In genomic region chr5:113815041-113815389, GRCm38 (mm10) we compare ENCODE assay signal across 13 mouse cellular contexts. TPM values are rescaled to one million over a fixed set of nuclear protein-coding genes. Genes with fewer than 3 reads are reported as not detected.
DNase-seq lines count a peak whose midpoint lies in the region; ATAC-seq and TF ChIP-seq lines count a peak whose summit lies in the region.
"Had no signal": no experiment of that assay in that cellular context is flagged by ENCODE, and none has a peak within 500 bp of the region (broad histone marks: within the 10 kb centered on the region; RNA-seq: fewer than 3 reads in every experiment).

No protein-coding gene starts in this region.

- H3K27me3 ChIP-seq in heart, embryonic 11.5 days (ENCODE audit: control insufficient read depth, insufficient read depth, low read length) = peaks cover 3% of the 10 kb centered on the region; the same call in 1 of the 2 replicates
- H3K27me3 ChIP-seq in kidney, embryonic 14.5 days (ENCODE audit: control insufficient read depth, insufficient read depth, low read length) = no peaks in the 10 kb centered on the region
- no peaks in the 10 kb centered on the region for H3K27me3 ChIP-seq in kidney, adult 2 months (replicated peaks; ENCODE audit: control insufficient read depth, insufficient read depth, low read length)
- no peaks in the 10 kb centered on the region for H3K27me3 ChIP-seq in midbrain, embryonic 11.5 days (ENCODE audit: control insufficient read depth, insufficient read depth, low read length)
- 0 out of 2 replicates have a peak, but pooled peaks cover 10% of the 10 kb centered on the region for H3K27me3 ChIP-seq in midbrain, embryonic 13.5 days
- H3K27me3 ChIP-seq in CH12.LX (replicated peaks) = no peaks in the 10 kb centered on the region
- H3K27me3 ChIP-seq: forebrain, embryonic 15.5 days had no signal

- H3K27ac ChIP-seq in heart, embryonic 11.5 days (ENCODE audit: low read depth, low read length) = no peak overlapping the region
- H3K27ac ChIP-seq in kidney, embryonic 14.5 days (ENCODE audit: low read depth, low read length) = no peak overlapping the region
- no peak overlapping the region for H3K27ac ChIP-seq in kidney, adult 2 months (ENCODE audit: insufficient read depth, low read depth, low read length)
- H3K27ac ChIP-seq in midbrain, embryonic 11.5 days (ENCODE audit: low read depth, low read length) = no peak overlapping the region
- no peak overlapping the region for H3K27ac ChIP-seq in midbrain, embryonic 13.5 days
- H3K27ac ChIP-seq in CH12.LX (ENCODE audit: insufficient read depth, low read depth) = peak overlapping the region; percentile 82
- H3K27ac ChIP-seq: forebrain, embryonic 13.5 days; forebrain, embryonic 15.5 days had no signal

- H3K36me3 ChIP-seq in heart, embryonic 11.5 days (ENCODE audit: control insufficient read depth, insufficient read depth, low read length) = no peaks in the 10 kb centered on the region
- H3K36me3 ChIP-seq in kidney, embryonic 14.5 days (ENCODE audit: control insufficient read depth, insufficient read depth, low read length) = no peaks in the 10 kb centered on the region
- no peaks in the 10 kb centered on the region for H3K36me3 ChIP-seq in kidney, adult 2 months (ENCODE audit: control insufficient read depth, insufficient read depth, low read length)
- H3K36me3 ChIP-seq in midbrain, embryonic 11.5 days (ENCODE audit: control insufficient read depth, insufficient read depth, low read length) = no peaks in the 10 kb centered on the region
- no peaks in the 10 kb centered on the region for H3K36me3 ChIP-seq in midbrain, embryonic 13.5 days
- peaks cover 6 to 20% of the 10 kb centered on the region in 2 experiments for H3K36me3 ChIP-seq in CH12.LX (replicated peaks in 1 of 2; ENCODE audit: control insufficient read depth in 1 of 2, insufficient read depth in 1 of 2, low read length in 1 of 2)
- H3K36me3 ChIP-seq: forebrain, embryonic 15.5 days had no signal

- 48% methylated on average over 11 of the region's 11 CpGs for WGBS in heart, embryonic 11.5 days (ENCODE audit: insufficient replicate concordance)
- WGBS in kidney, embryonic 14.5 days = 45% methylated on average over 10 of the region's 11 CpGs
- WGBS in kidney, adult 2 months = 52% methylated on average over 9 of the region's 11 CpGs
- 50% methylated on average over 11 of the region's 11 CpGs for WGBS in midbrain, embryonic 11.5 days
- 59% methylated on average over 11 of the region's 11 CpGs for WGBS in midbrain, embryonic 13.5 days

- H3K9ac ChIP-seq in heart, embryonic 11.5 days (ENCODE audit: low read depth, low read length) = no peak overlapping the region
- H3K9ac ChIP-seq in kidney, embryonic 14.5 days (ENCODE audit: low read depth, low read length) = 0 out of 2 replicates have a peak overlapping the region, but pooled peaks have one; percentile 13
- H3K9ac ChIP-seq in midbrain, embryonic 11.5 days (ENCODE audit: low read length) = 0 out of 2 replicates have a peak overlapping the region, but pooled peaks have one; percentile 20
- no peak overlapping the region for H3K9ac ChIP-seq in midbrain, embryonic 13.5 days (replicated peaks)
- H3K9ac ChIP-seq in CH12.LX (ENCODE audit: insufficient read depth, low read depth) = peak overlapping the region; percentile 38
- H3K9ac ChIP-seq: forebrain, embryonic 13.5 days; forebrain, embryonic 15.5 days; forebrain, postnatal 0 days had no signal

- in situ Hi-C loops in CH12.LX (cut with MboI; ENCODE audit: low pct_ligation_motif_present, low pct_unique_long_range_greater_than_20kb, low sequenced_read_pairs) = loop anchor here (10.0 kb wide), 1 partner anchor 450 kb away; no protein-coding TSS in a partner anchor

- no peaks in the 10 kb centered on the region for H3K79me2 ChIP-seq in CH12.LX (replicated peaks; ENCODE audit: control insufficient read depth, extremely low read depth, insufficient read depth, poor library complexity, severe bottlenecking)

- H3K9me3 ChIP-seq in heart, embryonic 11.5 days (replicated peaks; ENCODE audit: control insufficient read depth, low read length) = no peaks in the 10 kb centered on the region
- H3K9me3 ChIP-seq in kidney, embryonic 14.5 days (ENCODE audit: control insufficient read depth, low read length) = peaks cover 4% of the 10 kb centered on the region; the same call in 1 of the 2 replicates
- no peaks in the 10 kb centered on the region for H3K9me3 ChIP-seq in midbrain, embryonic 11.5 days (ENCODE audit: control insufficient read depth, low read length)
- H3K9me3 ChIP-seq in midbrain, embryonic 13.5 days = peaks cover 7% of the 10 kb centered on the region; the same call in 1 of the 2 replicates
- H3K9me3 ChIP-seq in CH12.LX (replicated peaks; ENCODE audit: low read length) = peaks cover 12% of the 10 kb centered on the region
- H3K9me3 ChIP-seq: forebrain, embryonic 15.5 days had no signal

- no peak for TF ChIP-seq POLR2A in kidney, adult 2 months (IDR thresholded peaks at IDR 0.05; ENCODE audit: low read depth, low read length)
- TF ChIP-seq POLR2A in CH12.LX (IDR thresholded peaks at IDR 0.05; ENCODE audit: low read depth, low read length) = peak; percentile 35; the same call in 1 of the 2 replicates

- no peak for TF ChIP-seq EP300 in CH12.LX (IDR thresholded peaks at IDR 0.05; ENCODE audit: low read length)

- TF ChIP-seq RAD21 in CH12.LX (IDR thresholded peaks at IDR 0.05; ENCODE audit: low read depth, low read length) = no peak

- no peak for DNase-seq in heart, postnatal 4 days
- no peak for DNase-seq in kidney, adult 2 months
- peak; percentile 81 for DNase-seq in midbrain, embryonic 11.5 days (ENCODE audit: low spot score, missing footprints)
- no peak for DNase-seq in CH12.LX (ENCODE audit: extremely low read depth)
- DNase-seq in yolk sac, embryonic 10.5 days (ENCODE audit: low spot score) = no peak

- H3K4me3 ChIP-seq in heart, embryonic 11.5 days (ENCODE audit: low read depth, low read length) = no peak overlapping the region
- H3K4me3 ChIP-seq in kidney, embryonic 14.5 days (ENCODE audit: low read length) = no peak overlapping the region
- no peak overlapping the region for H3K4me3 ChIP-seq in kidney, adult 2 months (ENCODE audit: insufficient read depth, low read depth, low read length)
- no peak overlapping the region for H3K4me3 ChIP-seq in midbrain, embryonic 11.5 days (ENCODE audit: low read depth, low read length)
- H3K4me3 ChIP-seq in midbrain, embryonic 13.5 days (replicated peaks) = no peak overlapping the region
- peak overlapping the region in 2 of 3 experiments; percentile 21 to 41 for H3K4me3 ChIP-seq in CH12.LX (replicated peaks in 1 of 3; ENCODE audit: low read depth in 2 of 3, low read length in 2 of 3, poor library complexity in 1 of 3)
- H3K4me3 ChIP-seq: forebrain, embryonic 13.5 days; forebrain, embryonic 15.5 days had no signal

- TF ChIP-seq CTCF in kidney, adult 2 months (conservative IDR thresholded peaks at IDR 0.05; ENCODE audit: insufficient read depth, insufficient read length, low read depth, low read length) = no peak
- TF ChIP-seq CTCF in CH12.LX (conservative IDR thresholded peaks at IDR 0.05 in 1 of 2, IDR thresholded peaks at IDR 0.05 in 1 of 2; ENCODE audit: low read depth in 2 of 2, low read length in 2 of 2) = no peak

- dilution Hi-C loops in CH12.LX (cut with MboI; ENCODE audit: extremely low pct_ligation_motif_present, extremely low pct_unique_long_range_greater_than_20kb, low sequenced_read_pairs) = no loop called here

- H3K4me2 ChIP-seq in heart, embryonic 11.5 days = no peak overlapping the region
- no peak overlapping the region for H3K4me2 ChIP-seq in kidney, embryonic 14.5 days (replicated peaks; ENCODE audit: low read depth, low read length)
- H3K4me2 ChIP-seq in midbrain, embryonic 11.5 days = no peak overlapping the region
- no peak overlapping the region for H3K4me2 ChIP-seq in midbrain, embryonic 13.5 days (replicated peaks)
- H3K4me2 ChIP-seq in CH12.LX (ENCODE audit: insufficient read depth, low read depth, poor library complexity, severe bottlenecking) = peak overlapping the region; percentile 67
- H3K4me2 ChIP-seq: forebrain, embryonic 13.5 days; forebrain, embryonic 15.5 days had no signal

- H3K4me1 ChIP-seq in heart, embryonic 11.5 days (ENCODE audit: control insufficient read depth, insufficient read depth, low read length) = no peaks in the 10 kb centered on the region
- 0 out of 2 replicates have a peak, but pooled peaks cover 3% of the 10 kb centered on the region for H3K4me1 ChIP-seq in kidney, embryonic 14.5 days (ENCODE audit: control insufficient read depth, insufficient read depth, low read length)
- no peaks in the 10 kb centered on the region for H3K4me1 ChIP-seq in kidney, adult 2 months (ENCODE audit: control insufficient read depth, insufficient read depth, low read length)
- H3K4me1 ChIP-seq in midbrain, embryonic 11.5 days (ENCODE audit: control insufficient read depth, insufficient read depth, low read length) = no peaks in the 10 kb centered on the region; the same call in 1 of the 2 replicates
- H3K4me1 ChIP-seq in midbrain, embryonic 13.5 days (replicated peaks) = 0 out of 2 replicates have a peak, but pooled peaks cover 4% of the 10 kb centered on the region
- H3K4me1 ChIP-seq in CH12.LX (ENCODE audit: control insufficient read depth in 1 of 2, insufficient read depth in 2 of 2) = peaks cover 9 to 36% of the 10 kb centered on the region in 2 experiments; a peak in 3 of 4 replicates

- ATAC-seq in heart, embryonic 11.5 days (replicated peaks; ENCODE audit: insufficient number of reproducible peaks, low FRiP score, low TSS enrichment) = 0 out of 2 replicates have a peak, but pooled peaks have one; percentile 14
- no peak for ATAC-seq in kidney, embryonic 14.5 days (ENCODE audit: low FRiP score, low TSS enrichment)
- ATAC-seq in midbrain, embryonic 11.5 days (ENCODE audit: low FRiP score) = no peak
- ATAC-seq in midbrain, embryonic 13.5 days = no peak
- ATAC-seq: forebrain, embryonic 13.5 days; forebrain, embryonic 15.5 days; forebrain, postnatal 0 days had no signal

RNA-seq across cellular contexts. Expression of gene Tmem119, which starts 14.7 kb away (rescaled TPM):
- 11.7 and 12.3 TPM in 2 replicates for polyA plus RNA-seq in heart, embryonic 11.5 days (2014; fragmentation: Nextera tagmentation; extraction: Ambion mirVana)
- 10 to 100 TPM; 11.7 to 13.7 TPM for total RNA-seq in heart, postnatal 4 days (2021)
- polyA plus RNA-seq in kidney, embryonic 14.5 days (2014; fragmentation: Nextera tagmentation; extraction: Ambion mirVana) = 17.6 and 24.8 TPM in 2 replicates
- 14.8 and 19.0 TPM in 2 replicates for polyA plus RNA-seq in kidney, adult 2 months (2012; rRNA removed)
- polyA plus RNA-seq in midbrain, embryonic 11.5 days (2014; fragmentation: Nextera tagmentation; extraction: Ambion mirVana) = 9.9 and 10.9 TPM in 2 replicates
- polyA plus RNA-seq in midbrain, embryonic 13.5 days (2015; fragmentation: Nextera tagmentation; extraction: Ambion mirVana) = 4.3 and 5.6 TPM in 2 replicates
- total RNA-seq in CH12.LX (2012; rRNA removed) (0.30 and 0.46 TPM in 2 replicates), CH12.LX (2014; rRNA removed) (0.55 and 1.0 TPM in 2 replicates)
- polyA plus RNA-seq in CH12.LX (2012; ENCODE audit: insufficient read length, low read depth) = 0.97 and 1.5 TPM in 2 replicates
- polyA plus RNA-seq: activated CD4-positive, CD25-positive, alpha-beta regulatory T cell, adult 4 months; Patski had no signal

RNA-seq across cellular contexts. Expression of gene Selplg, which starts 17.4 kb away (rescaled TPM):
- polyA plus RNA-seq in heart, embryonic 11.5 days (2014; fragmentation: Nextera tagmentation; extraction: Ambion mirVana) = 0.97 and 1.5 TPM in 2 replicates
- total RNA-seq in heart, postnatal 4 days (2021) = 1 to 10 TPM; 1.3 to 2.1 TPM
- 1.2 and 1.4 TPM in 2 replicates for polyA plus RNA-seq in kidney, embryonic 14.5 days (2014; fragmentation: Nextera tagmentation; extraction: Ambion mirVana)
- 9.6 and 20.5 TPM in 2 replicates for polyA plus RNA-seq in kidney, adult 2 months (2012; rRNA removed)
- polyA plus RNA-seq in midbrain, embryonic 11.5 days (2014; fragmentation: Nextera tagmentation; extraction: Ambion mirVana) = 1.3 TPM in 2 replicates
- polyA plus RNA-seq in midbrain, embryonic 13.5 days (2015; fragmentation: Nextera tagmentation; extraction: Ambion mirVana) = 0.98 and 1.2 TPM in 2 replicates
- 50.5 and 58.5 TPM in 2 replicates for total RNA-seq in CH12.LX (2012; rRNA removed)
- total RNA-seq in CH12.LX (2014; rRNA removed) = 27.9 and 29.4 TPM in 2 replicates
- 34.2 and 41.6 TPM in 2 replicates for polyA plus RNA-seq in CH12.LX (2012; ENCODE audit: insufficient read length, low read depth)

RNA-seq across cellular contexts. Expression of gene Iscu, which starts 42.5 kb away (rescaled TPM):
- polyA plus RNA-seq in heart, embryonic 11.5 days (2014; fragmentation: Nextera tagmentation; extraction: Ambion mirVana) = 104 and 106 TPM in 2 replicates
- total RNA-seq in heart, postnatal 4 days (2021) = 100 to 1,000 TPM; 102 to 104 TPM
- polyA plus RNA-seq in kidney, embryonic 14.5 days (2014; fragmentation: Nextera tagmentation; extraction: Ambion mirVana) = 106 and 129 TPM in 2 replicates
- polyA plus RNA-seq in kidney, adult 2 months (2012; rRNA removed) = 355 and 370 TPM in 2 replicates
- polyA plus RNA-seq in midbrain, embryonic 11.5 days (2014; fragmentation: Nextera tagmentation; extraction: Ambion mirVana) = 117 and 121 TPM in 2 replicates
- 93.0 and 101 TPM in 2 replicates for polyA plus RNA-seq in midbrain, embryonic 13.5 days (2015; fragmentation: Nextera tagmentation; extraction: Ambion mirVana)
- total RNA-seq in CH12.LX (2012; rRNA removed) (79.3 and 81.5 TPM in 2 replicates), CH12.LX (2014; rRNA removed) (70.6 and 72.1 TPM in 2 replicates)
- polyA plus RNA-seq in CH12.LX (2012; ENCODE audit: insufficient read length, low read depth) = 83.0 and 86.7 TPM in 2 replicates

RNA-seq across cellular contexts. Expression of gene Sart3, which starts 42.7 kb away (rescaled TPM):
- 31.6 and 35.3 TPM in 2 replicates for polyA plus RNA-seq in heart, embryonic 11.5 days (2014; fragmentation: Nextera tagmentation; extraction: Ambion mirVana)
- 10 to 100 TPM; 30.4 to 30.7 TPM for total RNA-seq in heart, postnatal 4 days (2021)
- polyA plus RNA-seq in kidney, embryonic 14.5 days (2014; fragmentation: Nextera tagmentation; extraction: Ambion mirVana) = 30.0 and 53.0 TPM in 2 replicates
- 13.4 TPM in 2 replicates for polyA plus RNA-seq in kidney, adult 2 months (2012; rRNA removed)
- polyA plus RNA-seq in midbrain, embryonic 11.5 days (2014; fragmentation: Nextera tagmentation; extraction: Ambion mirVana) = 49.6 and 55.2 TPM in 2 replicates
- polyA plus RNA-seq in midbrain, embryonic 13.5 days (2015; fragmentation: Nextera tagmentation; extraction: Ambion mirVana) = 51.1 and 58.5 TPM in 2 replicates
- total RNA-seq in CH12.LX (2012; rRNA removed) = 66.1 and 67.0 TPM in 2 replicates
- 27.2 and 28.8 TPM in 2 replicates for total RNA-seq in CH12.LX (2014; rRNA removed)
- 104 and 113 TPM in 2 replicates for polyA plus RNA-seq in CH12.LX (2012; ENCODE audit: insufficient read length, low read depth)

Comparison
In these comparisons a context has a peak if more than half of its experiments do, and no peak if none do; other contexts are left out.
1. H3K9ac ChIP-seq: peak in kidney, embryonic 14.5 days (single experiment), midbrain, embryonic 11.5 days (single experiment) and CH12.LX (single experiment); none in heart, embryonic 11.5 days (single experiment) and midbrain, embryonic 13.5 days (single experiment).
2. H3K4me3 ChIP-seq: peak in CH12.LX (2 of 3); none in heart, embryonic 11.5 days (single experiment), kidney, embryonic 14.5 days (single experiment), kidney, adult 2 months (single experiment), midbrain, embryonic 11.5 days (single experiment) and midbrain, embryonic 13.5 days (single experiment).